Mouse (Mus musculus) gastrocnemius, postnatal 14 days (tissue): ENCODE data around the gene Focad. TPM values are rescaled to one million over a fixed set of nuclear protein-coding genes. Genes with fewer than 3 reads are reported as not detected.

Experiments
- DNase-seq: peaks from one replicate; pipeline ENCODE4 v3.0.0; 2021; ENCODE audit warnings: mixed read lengths
- intact Hi-C: fragments of 180-260 bp; cut with DNase I; formaldehyde crosslinking; loops from one replicate; pipeline ENCODE4 v1.15.1; 2025; ENCODE audit warnings: low total_unique reads
- total RNA-seq, 2 experiments: library from RNA; stranded (reverse); gene quantifications; 2 replicates each; pipeline ENCODE4 v1.2.3; 2021

The Focad gene
- total RNA-seq, 2 experiments from 2014 or later, result 12.0 to 14.6 TPM

DNA sequence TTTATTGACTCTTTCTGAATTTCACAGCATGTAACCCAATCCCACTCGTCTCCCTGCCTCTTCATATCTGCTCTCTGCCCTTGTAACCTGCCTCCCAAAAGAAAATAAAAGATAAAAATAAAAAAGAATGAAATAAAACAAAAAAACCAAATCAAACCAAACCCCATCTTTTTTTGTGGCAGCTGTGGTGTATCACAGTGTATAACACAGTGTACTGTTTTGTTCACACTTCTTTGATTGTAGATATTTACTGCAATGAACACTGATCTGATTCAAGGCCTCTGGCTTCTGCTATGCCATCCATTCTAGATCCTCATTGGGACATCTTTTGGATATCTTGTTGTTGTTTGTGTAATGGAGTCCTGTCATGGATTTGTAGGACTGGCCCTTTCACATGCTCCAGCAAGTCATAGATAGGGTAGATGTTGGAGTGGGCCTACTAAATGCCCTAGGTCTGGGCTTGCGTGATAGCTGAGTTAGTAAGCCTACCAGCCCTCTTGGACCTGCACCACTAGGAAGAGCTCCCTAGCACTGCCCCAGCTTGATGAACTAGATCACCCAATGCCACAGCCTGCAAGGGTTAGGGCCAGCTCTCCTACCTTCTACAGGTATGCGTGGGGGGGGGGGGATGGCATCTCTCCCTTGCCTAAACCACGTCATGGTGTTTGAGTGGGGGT is 181.8 kb downstream of the Focad start:
- intact Hi-C loops, result no loop called here
- DNase-seq, result no peak

DNA sequence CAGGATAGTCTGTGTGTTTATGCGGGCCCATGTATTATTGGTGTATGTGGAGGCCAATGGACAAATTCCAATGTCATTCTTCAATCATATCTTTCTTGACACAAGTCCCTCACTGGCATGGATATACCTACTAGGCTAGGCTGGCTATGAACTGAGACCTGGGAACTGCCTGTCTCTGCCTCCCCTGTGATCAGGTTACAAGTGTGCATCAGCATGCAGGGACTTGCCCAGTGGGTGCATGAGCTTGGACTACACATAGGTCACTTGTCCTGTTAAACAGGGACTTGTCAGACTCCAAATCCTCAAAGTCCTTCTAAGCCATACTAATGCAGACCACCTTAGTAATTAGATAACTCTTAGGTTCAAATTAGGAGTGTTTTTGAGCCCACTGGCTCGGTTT is 184.1 kb downstream of the Focad start:
- intact Hi-C loops, result no loop called here
- no peak for DNase-seq

DNA sequence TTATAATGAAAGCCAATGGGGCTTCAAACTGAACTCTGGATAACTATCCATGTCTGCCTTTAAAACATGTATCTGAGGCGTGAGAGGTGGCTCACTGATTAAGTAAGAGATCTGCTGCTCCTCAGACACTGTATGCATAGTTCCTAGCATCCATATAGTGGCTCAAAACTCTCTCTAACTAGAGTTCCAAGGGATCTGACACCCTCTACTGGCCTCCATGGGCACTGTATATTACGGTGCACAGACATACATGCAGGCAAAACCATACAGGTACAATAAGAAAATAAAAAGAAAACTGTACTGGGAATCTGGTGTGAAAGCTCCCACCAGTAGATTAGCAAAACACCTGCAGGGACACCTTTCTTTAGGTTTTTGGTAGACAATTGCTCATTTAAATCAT is 186.1 kb downstream of the Focad start:
- no peak for DNase-seq
- intact Hi-C loops, result no loop called here

DNA sequence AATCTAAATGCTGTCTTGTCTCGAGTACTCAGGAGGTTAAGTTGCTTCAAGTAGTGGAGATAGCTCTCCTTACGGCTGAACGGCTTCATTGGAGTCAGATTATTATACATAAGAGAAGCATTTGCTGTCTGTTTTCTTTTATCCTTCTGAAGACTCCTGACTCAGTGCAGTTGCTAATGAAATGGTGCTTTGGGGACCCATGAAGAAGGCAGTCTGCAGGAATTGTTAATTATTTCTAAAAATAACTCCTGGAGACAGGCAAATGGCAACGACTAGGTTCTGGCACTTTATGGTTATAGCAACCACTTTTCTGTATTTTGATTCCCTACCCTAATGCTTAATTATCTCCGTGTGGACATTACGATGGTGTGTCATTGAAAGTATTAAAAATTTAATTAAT is 201.1 kb downstream of the Focad start:
- intact Hi-C loops, result no loop called here
- DNase-seq, result no peak

DNA sequence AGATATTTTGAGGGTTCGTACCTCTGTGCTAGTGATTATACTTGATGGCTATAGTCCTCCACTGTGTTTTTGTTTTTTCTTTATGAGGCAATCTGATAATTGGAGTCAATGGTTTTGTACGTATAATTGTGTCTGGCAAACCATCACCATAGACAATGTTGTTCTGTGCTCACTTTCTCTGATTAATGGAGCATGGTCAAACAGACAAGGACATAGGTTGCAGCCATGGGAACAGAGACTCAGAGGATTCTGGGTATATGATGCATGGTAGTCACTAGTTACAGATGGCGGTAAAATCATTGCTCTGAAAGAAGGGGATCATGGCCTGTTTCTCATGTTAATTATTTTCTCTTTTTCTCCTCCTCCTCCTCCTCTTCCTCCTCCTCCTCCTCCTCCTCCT is 205.1 kb downstream of the Focad start:
- DNase-seq, result no peak
- intact Hi-C loops, result no loop called here

DNA sequence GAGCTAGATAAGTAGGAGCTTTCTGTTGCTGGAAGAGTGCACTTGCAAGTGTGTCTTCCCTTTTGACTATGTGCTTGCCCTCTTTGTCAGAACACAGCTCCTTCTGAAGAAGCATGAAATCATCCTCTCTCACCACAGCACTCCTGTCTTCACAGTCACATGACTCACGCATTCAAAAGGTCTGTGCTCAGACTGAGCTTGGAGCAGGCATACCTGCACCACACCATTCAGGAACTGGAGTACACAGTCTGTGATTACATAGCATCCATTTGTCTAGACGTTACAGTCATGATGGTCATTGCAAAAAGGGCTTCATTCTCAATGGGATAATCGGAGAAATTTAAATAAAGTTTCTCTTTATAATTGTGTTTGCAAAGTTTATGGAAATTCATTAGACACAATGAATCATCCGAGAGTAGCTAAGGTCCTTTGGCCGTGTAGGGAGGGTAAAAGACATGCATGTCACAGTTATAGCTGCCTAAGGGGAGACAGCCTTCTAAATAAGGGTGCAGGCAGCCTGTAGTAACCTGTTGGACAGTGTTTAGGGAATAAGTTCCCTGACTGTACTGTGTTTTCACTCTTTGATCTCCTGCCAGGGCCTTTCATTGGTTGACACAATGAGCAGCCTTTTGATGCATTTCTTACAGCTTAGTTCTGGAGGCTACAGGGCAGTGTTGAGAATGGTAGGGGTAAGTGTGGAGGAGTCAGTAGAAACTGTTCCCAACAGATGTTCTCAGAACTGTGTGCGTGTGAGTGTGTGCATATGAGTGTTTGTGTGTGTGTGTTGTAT is 206.6 kb downstream of the Focad start:
- no peak for DNase-seq
- intact Hi-C loops, result loop anchor here (5.0 to 10.0 kb wide), 2 partner anchors 264 to 516 kb away; no protein-coding TSS in a partner anchor

DNA sequence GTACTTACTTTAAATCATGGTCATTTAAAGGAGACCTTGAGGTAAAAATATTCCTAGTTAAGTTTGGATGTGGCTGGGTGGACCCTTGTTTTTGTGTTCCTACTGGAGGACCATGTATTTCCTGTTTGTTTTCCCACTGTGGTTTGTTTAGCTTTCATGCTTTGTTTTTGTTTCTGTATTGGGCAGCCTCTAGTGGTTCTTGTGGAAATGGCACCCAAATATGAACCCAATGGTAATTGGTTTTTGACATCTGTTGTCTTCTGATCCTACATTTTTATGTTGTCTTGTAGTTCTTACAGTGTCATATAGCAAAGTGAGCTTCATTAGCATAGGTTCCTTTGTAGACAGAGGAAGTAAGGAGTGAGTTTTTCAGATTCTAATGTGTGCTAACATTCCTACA is 207.9 kb downstream of the Focad start:
- no peak for DNase-seq
- intact Hi-C loops, result loop anchor here (5.0 to 10.0 kb wide), 2 partner anchors 265 to 517 kb away; no protein-coding TSS in a partner anchor

DNA sequence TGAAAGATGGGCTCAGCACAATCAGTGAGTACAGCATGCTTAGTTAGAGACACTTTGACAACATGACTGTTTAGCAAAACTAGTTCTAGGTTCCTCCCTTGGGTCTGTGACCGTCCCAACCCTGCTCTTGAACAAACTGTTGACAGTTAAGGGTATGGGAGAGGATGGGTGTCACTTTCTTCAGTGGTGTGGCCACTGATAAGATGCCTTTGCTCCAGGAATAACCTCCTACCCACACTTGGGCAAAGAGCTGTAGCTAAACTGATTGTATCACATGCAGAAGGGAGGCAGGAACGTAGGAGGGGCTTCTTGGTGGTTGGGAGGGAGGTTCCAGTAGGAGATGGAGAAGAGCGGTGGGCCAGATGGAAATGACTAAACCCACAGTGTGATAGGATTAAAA is 213.3 kb downstream of the Focad start:
- intact Hi-C loops, result loop anchor here (10.0 kb wide), 1 partner anchor 523 kb away; no protein-coding TSS in a partner anchor
- DNase-seq, result no peak

DNA sequence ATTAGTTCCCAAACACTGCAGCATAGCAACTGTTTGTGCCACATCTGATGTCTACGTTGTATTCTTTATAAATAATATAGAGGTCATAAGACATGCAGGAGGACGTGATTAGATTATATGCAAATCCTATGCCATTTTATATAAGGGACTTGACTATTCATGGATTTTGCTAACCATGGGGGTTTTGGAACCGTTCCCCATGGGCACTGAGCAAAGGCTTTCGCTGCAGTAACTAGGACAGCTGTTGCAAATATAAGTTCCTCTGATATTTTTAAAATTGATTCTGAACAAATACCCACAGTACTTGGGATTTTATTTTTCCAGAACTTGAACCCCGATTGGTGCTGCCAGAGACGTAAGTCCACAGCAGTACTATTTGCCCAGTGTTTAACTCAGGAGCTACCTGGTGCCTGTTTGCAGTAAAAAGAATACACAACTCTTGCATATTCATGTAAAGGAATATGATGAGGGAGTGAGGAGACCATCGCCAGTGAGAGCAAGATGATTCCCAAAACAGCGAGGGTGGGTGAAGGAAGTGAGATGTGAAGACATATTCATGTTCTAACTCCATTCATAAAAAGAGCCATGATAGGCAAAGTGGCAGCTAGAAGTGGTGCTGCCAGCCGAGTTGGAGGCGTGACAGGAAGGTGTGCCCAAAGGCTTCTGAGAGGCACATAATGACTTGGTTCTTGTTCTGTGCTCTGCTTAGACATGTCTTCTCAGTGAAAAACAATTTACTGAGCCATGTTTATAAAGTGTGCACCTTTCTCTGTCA is 214.1 kb downstream of the Focad start:
- intact Hi-C loops, result loop anchor here (10.0 kb wide), 1 partner anchor 524 kb away; no protein-coding TSS in a partner anchor
- DNase-seq, result no peak

DNA sequence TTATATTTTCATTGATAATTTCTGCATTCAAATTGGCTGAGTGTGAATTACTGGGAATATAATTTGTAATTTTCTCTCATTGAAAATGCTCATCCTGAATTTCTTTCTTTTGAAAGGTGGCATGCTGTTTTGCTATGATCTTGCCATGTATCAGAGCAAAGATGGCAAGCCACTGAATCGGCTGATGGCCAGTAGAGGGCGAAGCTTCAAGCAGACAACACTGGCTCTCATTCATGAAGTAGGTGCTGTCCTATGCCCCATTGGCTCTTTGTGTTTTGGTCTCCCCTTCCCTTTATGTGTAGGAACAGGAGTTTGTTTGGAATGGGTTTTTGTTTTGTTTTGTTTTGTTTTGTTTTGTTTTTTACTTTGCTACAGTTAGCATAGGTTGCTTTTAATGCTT is 215.2 kb downstream of the Focad start:
- intact Hi-C loops, result loop anchor here (10.0 kb wide), 1 partner anchor 525 kb away; no protein-coding TSS in a partner anchor
- DNase-seq, result no peak

DNA sequence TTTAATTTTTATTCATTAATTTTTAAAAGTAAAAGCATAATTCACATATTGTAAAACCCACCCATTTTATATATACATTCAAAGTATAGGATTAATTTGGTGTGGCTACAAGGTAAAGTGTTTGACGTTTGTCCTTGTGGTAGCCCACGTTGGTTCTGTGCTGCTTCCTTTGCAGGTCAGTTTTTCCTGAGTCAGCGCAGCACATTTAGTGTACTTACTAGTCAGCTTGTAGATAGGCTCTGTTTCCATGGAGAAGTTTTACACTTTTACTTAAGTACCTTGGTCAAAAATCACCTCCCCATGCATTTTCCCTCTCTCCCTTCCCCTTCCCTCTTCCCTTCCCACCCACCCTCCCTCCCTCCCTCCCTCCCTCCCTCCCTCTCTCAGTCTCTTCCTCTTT is 220.5 kb downstream of the Focad start:
- intact Hi-C loops, result no loop called here
- DNase-seq, result no peak

DNA sequence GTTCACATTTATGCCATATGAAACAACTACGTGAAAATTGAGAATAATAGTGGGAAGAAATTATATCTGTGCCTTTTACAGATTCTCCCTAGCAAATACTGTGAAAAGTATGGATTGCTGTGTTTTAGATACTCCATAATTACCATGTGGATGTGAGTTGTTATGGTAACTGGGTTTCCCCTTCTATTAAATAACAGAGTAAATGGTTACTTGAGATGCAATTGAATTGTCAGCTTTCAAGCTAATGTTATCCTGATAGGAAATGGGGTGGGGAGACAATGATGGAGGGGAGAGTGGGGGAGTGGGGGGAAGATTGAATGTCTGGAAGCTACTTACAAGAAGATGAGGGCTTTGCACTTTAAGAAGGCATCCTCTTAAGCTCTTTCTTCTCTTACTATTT is 225.6 kb downstream of the Focad start:
- no peak for DNase-seq
- intact Hi-C loops, result no loop called here

DNA sequence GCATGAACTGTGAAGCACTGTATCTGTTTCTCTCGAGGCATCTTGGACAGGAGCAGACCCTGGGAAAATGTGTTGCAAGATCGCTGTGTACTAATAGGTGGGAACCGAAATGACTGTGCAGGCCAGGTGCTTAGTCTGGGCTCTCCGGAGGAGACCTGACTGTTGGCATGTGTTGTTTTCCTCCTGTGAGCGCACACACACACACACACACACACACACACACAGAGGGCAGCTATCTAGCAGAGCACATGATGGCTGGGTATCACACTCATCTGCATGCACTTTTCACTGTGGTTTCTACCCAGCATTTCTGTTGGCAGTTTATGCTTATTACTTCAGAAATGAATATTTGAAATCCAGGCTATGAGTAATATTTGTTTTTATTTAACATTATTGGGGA is 231.0 kb downstream of the Focad start:
- intact Hi-C loops, result no loop called here
- DNase-seq, result no peak

DNA sequence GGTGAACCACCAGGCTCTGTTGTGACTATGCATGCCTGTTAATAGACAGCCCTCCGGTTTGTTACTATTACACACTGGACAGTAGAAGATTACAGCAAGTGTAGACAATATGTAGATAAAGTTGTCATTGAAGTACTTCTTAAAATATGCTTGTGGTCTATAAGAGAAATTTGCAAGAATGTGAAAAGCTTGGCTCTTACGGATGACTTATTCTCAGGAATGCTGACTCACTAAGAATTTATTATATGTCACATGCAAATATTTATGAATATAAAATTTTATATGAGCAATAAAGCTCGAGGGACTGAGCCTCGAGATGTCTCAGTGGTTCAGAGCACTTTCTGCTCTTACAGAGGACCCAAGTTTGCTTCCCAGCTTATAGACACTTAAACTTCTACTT is 240.1 kb downstream of the Focad start:
- DNase-seq, result no peak
- intact Hi-C loops, result no loop called here

DNA sequence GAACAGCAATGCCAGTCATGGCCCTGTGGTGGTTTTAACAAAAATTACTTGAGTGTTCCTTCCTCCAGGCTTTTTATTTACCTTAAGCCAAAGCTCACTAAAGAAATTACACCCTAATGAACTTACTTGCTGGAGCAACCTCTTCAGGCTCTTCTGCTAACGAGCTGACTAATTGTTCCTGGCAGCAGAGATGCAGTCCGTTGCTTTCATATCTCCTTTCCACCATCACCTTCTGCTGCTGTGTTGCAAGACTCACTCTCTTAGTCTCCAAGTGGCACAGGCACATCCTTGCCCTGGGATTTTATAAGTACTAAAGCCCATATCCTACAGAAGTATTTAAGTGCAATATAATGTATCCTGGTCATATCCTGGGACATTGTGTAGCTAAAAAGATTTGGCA is 242.3 kb downstream of the Focad start:
- intact Hi-C loops, result no loop called here
- no peak for DNase-seq

DNA sequence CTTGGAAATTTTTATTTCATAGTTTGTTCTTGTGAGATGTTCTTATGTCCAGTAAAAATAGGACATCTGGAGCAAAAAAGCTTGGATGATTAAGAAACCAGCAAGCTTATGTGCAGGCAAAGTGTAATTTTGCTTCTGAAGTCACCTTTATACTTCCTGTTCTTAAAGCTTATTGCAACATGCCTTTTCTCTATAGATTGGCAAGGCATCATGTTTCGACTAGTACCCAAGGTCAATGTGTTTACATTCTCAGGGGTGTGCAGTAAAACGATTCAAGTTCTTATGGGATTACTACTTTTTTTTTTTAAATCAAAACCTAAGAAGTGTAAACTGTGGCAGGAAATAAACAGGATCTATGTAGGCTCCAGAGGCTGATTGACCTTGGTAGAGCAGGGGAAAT is 242.9 kb downstream of the Focad start:
- no peak for DNase-seq
- intact Hi-C loops, result no loop called here

DNA sequence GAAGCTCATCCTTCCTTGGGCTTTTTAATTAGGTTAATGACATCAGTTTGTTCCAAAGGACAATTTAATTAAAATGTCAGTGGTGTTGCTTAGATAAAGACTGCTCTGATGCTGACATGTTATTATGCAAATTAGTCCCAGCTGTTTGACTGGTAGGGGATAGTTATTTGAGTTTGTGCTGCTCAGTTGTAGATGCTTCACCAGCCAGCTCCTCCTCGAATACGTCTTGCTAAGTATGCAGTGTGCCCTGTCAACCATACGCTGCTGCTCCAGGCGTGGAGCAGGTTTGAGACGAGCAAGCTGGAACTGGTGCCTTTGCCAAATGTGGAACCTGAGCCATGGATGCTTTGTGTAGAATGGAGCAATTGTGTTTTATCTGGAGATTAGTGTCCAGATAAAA is 243.7 kb downstream of the Focad start:
- DNase-seq, result no peak
- intact Hi-C loops, result no loop called here

DNA sequence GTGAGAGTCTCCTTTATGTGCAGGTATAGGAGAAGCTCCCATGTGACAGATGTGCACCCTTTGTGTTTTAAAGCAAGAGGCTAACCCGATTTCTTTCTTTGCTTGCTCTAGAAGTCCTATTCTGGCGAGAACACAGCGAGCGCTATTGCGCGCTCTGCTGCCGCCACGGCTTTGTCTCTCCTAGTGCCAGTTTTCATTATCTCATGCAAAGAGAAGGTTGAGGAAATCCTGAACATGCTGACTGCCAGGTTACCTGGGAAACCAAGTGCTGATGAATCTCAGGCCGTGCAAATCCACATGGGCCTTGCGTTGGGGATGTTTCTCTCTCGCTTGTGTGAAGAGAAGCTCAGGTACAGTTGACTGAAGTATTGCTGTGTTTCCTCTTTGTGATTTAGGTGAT is 250.0 kb downstream of the Focad start:
- DNase-seq, result no peak
- intact Hi-C loops, result loop anchor here (10.0 kb wide), 1 partner anchor 560 kb away; no protein-coding TSS in a partner anchor

DNA sequence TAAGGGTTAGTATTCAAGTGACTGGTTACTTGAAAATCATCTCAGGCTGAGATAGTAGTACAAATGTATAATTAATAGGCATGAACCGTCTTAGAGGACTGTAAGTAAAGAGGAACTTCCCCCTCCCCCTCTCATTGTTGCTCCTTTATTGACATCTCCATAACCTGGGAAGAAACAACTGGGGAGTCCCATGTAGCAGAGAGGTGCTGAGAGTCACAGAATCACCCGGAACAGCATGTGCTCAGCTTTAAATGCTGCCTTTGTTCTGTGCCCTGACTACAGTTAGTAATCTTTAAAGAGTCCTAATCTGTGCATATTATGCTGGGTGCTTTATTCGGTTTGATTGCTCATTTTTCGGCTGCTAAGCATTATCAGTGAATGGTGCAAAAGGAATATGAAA is 250.6 kb downstream of the Focad start:
- intact Hi-C loops, result loop anchor here (10.0 kb wide), 1 partner anchor 560 kb away; no protein-coding TSS in a partner anchor
- no peak for DNase-seq

DNA sequence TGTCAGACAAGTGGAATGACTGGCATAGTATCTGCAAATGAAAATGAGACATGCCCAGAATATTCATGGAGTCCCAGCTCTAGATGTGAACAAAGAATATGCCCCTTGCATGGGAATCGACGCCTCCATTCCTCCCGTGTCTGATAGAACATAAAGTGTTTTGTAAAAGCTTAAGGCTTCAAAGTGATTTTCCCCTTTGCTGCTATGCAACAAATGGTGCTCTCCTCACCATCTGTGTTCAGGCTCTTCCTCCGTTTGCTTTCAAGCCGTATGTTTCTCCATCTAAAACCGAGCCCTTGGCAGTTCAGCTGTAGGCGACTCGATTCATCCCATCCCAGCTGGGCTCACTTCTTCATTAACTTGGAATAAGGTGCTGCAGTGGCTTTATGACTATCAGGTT is 251.5 kb downstream of the Focad start:
- intact Hi-C loops, result loop anchor here (10.0 kb wide), 1 partner anchor 561 kb away; no protein-coding TSS in a partner anchor
- DNase-seq, result no peak
